Mouse (Mus musculus): ENCODE measurements around the gene Hoxc9. TPM values are rescaled to one million over a fixed set of nuclear protein-coding genes. Genes with fewer than 3 reads are reported as not detected.

Gene Hoxc9
- total RNA-seq, 2 experiments from 2014 or later: 6.5 to 8.2 TPM

- no peak for DNase-seq
These were observed 47.9 kb downstream of the Hoxc9 start for GRCm38 (mm10) chr15:103024131-103024530.

- DNase-seq: peak; percentile 56
These were observed 51.3 kb downstream of the Hoxc9 start for GRCm38 (mm10) chr15:103027266-103028235.

GRCm38 (mm10) chr15:103028916-103029512 lies 52.8 kb downstream of the Hoxc9 start:
- no peak for DNase-seq

GRCm38 (mm10) chr15:103030142-103030541 lies 53.9 kb downstream of the Hoxc9 start:
- DNase-seq: no peak

GRCm38 (mm10) chr15:103032167-103032566 lies 55.9 kb downstream of the Hoxc9 start:
- no peak for DNase-seq

- DNase-seq: no peak
These were observed 56.7 kb downstream of the Hoxc9 start for GRCm38 (mm10) chr15:103032646-103033575.

GRCm38 (mm10) chr15:103034043-103034806 lies 58.0 kb downstream of the Hoxc9 start:
- no peak for DNase-seq

Small RNA genes within 50 kb of the gene (microRNA-seq; reads per million reads assigned to microRNA genes)
- 1,166 to 1,373 reads per million in 2 experiments for gene Mir196a-2
- 379 to 397 reads per million in 2 experiments for gene Mir615

Other genes starting within 250 kb of the Hoxc9 start
- not detected for gene Hoxc13, start 55.3 kb upstream of the Hoxc9 start, total RNA-seq (2021)
- gene Hoxc12, start 39.7 kb upstream of the Hoxc9 start, total RNA-seq (2021): not detected
- gene Hoxc11, start 22.0 kb upstream of the Hoxc9 start, total RNA-seq (2021): 1 to 10 TPM; 8.4 to 9.6 TPM
- 10 to 100 TPM; 50.7 to 51.2 TPM for gene Hoxc10, start 9.6 kb upstream of the Hoxc9 start, total RNA-seq (2021)
- 1 to 10 TPM; 2.1 to 3.6 TPM for gene Hoxc5, start 9.0 kb upstream of the Hoxc9 start, total RNA-seq (2021)
- 1 to 10 TPM; 1.8 to 2.8 TPM for gene Hoxc8, start 14.2 kb downstream of the Hoxc9 start, total RNA-seq (2021)
- gene Hoxc6, start 21.8 kb downstream of the Hoxc9 start, total RNA-seq (2021): 10 to 100 TPM in 1 of 2 experiments, 1 to 10 TPM in 1; 5.1 to 10.0 TPM
- gene Hoxc4, start 42.5 kb downstream of the Hoxc9 start, total RNA-seq (2021): 1 to 10 TPM; 5.3 to 6.3 TPM
- 10 to 100 TPM; 10.5 to 12.2 TPM for gene Smug1, start 190.7 kb downstream of the Hoxc9 start, total RNA-seq (2021)